Mouse (Mus musculus): ENCODE measurements around the gene Zbtb20. TPM values are rescaled to one million over a fixed set of nuclear protein-coding genes. Genes with fewer than 3 reads are reported as not detected.

Zbtb20 gene
- total RNA-seq, 4 experiments from 2014 or later: 72.5 to 88.1 (median 73.5) TPM

DNA sequence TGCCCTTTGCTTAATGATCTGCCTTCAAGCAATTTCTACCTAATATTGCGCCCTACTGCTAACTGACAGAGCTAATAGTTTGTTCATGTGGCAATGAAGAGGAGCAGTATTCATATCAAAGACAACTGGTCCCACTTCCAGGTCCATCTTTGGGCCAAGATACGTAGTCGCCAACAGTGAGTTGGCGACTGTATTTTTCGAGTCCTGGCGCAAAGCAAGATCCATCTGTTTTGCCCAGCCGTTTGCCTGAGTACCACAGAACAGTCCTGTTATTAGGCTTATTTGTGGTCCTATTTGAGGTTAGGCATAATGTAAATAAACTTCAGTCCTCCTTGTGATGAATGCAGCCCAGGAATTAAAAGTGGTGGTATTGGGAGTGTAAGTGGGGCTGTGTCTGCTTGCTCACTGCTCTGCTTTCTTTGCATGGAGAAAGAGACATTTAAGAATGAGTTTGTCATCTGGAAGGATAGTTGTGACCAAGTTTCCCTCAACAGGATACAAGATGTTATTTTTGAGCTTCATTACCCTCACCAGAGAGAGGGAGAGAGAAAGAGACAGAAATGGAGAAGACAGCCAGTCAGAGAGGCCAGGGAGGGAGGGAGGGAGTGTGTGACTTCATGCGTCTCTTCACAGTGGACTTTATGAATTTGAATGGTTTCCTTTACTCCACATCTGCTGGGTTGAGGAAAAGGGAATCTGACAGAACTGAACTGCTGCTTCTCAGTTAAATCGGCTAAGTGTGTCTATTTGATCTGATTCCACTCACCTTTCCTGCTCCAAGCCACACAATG, 315.6 kb downstream of the Zbtb20 start:
- no peak for DNase-seq (ENCODE audit: low spot score in 2 of 2)

DNA sequence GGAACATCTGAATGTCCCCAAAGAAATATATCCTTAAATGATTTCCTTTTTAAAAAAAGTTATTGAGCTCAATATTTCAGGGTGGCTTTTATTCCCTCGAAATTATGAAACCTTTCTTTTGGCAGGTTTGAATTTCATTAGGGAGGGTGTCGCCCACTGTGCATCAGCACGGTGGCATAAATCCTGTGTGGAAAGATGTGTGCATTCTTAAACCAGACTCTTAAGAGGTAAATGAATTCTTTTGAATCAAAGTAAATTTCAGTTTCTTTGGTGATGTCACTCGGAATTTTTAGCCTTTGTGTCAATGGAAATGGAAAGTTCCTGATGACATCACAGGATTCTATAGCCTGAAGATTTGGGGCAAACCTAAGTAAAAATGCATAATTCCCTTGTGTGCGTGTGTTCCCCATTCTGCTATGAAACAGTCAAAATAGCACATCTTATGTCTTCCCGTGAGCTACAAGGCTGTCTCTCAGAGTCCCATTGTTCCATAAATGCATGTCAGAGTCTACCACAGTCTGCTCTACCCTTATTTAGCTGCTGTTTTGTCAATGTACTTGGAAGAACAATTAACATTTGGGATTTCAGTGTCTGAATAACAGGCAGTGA, 318.1 kb downstream of the Zbtb20 start:
- DNase-seq (ENCODE audit: low spot score in 2 of 2): no peak

DNA sequence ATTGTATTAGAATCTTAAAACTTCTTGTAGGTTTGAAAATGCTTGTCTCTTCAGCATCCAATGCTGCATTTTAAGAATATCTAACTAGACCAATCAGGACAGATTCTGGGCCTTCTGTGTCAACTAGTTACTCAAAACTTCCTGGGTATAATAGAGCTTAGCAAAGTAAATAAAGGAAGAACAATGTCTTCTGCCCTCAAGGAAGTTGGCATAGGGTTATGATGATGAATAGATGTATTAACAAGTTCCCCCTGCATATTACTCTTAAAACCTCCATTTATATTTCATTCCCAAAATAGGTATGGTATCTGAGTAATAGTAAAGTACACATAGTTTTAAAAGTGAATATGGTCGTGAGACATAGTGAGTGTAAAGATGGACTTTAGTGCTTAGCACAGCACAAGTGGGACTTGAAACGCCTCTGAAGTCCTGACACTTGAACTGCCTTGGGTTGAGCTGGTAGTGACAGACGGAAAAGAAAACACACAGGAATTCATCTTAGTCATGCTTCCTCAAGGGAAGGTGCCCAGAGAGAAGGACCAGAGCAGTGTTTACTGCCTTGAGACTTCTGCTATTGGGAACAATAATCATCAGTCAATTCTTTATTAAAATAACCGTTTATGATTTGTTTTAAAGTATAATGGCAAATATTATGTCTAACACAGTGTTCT, 341.8 kb downstream of the Zbtb20 start:
- no peak for DNase-seq (ENCODE audit: low spot score in 2 of 2)

DNA sequence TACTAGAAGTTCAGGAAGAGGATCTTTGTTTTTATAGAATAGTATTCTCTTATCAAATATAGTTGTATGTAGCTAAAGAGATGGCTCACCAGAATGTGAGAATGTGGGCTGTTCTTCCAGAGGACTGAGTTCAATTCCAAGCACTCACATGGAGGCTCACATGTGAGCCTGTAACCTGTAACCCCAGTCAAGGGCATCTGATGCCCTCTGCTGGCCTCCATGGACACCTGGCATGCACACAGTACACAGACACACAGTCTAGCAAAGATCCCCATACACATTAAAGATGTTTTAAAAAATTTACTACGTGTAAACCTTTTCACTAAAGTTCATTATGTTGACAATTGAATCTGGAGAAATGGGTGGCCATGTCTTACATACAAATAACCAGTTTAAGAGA, 343.7 kb downstream of the Zbtb20 start:
- no peak for DNase-seq (ENCODE audit: low spot score in 2 of 2)

DNA sequence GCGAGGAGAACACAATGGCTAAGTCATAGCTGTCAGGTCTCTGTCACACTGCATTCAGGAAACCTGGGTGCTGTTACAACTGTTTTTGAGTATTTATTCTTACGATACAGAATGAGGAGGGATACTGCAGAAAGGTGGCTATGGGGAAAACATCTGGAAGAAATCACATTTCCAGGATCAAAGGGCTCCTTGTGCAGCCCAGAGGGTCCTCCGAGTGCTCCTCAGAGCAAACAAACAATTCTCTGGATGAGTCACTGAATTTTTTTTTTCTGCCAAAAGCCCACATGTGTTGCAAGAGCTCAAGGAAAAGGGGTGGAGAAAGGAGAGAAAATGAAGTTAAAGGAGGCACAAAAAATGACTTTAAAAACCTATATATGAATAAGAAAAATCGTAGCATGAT, 345.6 kb downstream of the Zbtb20 start:
- no peak for DNase-seq (ENCODE audit: low spot score in 2 of 2)

DNA sequence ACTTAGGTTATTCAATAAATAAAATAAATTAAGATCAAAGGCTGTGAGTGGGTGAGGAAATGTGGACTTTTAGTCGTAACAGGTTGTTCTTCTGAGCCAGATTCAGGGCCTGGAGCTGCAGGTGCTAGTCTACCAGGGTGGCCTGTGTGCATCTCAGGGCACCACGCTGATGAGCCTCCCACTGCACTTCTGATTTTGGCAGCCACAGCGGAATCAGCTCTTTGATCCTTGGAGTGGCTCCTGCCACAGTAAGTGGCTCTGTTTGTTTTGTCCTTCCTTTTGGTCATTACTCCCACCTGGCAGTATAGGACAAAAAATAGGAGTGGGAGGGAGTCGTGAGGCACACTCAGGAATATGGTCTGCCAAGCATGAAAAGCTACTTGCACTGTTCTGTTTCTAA, 354.6 kb downstream of the Zbtb20 start:
- no peak for DNase-seq (ENCODE audit: low spot score in 2 of 2)

DNA sequence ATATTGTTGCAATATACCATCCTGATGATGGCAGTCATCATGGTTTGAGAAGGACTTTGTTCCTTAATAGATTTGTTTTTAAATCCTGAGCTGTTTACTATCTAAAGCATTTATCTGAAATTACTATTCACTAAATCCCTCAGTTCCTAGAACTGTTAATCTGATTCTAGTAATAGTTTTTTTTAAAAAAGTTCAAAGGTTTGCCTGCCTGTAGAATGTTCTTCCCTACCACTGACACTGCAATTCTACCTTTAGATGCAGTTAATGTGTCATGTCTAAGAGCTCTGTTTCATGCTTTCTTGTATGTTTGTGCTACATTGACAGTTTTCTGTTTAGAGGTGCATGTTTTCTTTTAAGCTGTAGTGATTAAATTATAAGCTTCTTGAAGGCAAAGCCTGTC, 358.6 kb downstream of the Zbtb20 start:
- DNase-seq (ENCODE audit: low spot score in 2 of 2): no peak

DNA sequence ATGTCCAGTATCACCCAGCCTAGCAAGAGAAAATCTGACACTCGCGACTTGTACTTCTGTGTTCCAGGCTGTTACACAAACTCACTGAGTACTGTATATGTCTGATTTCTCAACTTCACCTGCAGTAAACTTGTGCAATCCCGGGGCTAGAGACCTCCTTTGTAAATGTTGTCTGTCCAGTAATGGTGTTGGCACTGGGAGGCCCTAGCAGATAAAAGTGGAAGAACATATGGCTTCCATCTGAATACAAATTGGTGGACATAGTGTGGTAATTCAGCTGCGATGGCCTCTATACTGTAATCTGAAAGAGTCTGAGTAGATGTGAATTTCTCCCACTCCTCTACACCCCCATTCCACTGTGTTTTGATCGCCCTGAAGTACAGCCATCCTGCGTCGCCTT, 359.6 kb downstream of the Zbtb20 start:
- DNase-seq (ENCODE audit: low spot score in 2 of 2): no peak

DNA sequence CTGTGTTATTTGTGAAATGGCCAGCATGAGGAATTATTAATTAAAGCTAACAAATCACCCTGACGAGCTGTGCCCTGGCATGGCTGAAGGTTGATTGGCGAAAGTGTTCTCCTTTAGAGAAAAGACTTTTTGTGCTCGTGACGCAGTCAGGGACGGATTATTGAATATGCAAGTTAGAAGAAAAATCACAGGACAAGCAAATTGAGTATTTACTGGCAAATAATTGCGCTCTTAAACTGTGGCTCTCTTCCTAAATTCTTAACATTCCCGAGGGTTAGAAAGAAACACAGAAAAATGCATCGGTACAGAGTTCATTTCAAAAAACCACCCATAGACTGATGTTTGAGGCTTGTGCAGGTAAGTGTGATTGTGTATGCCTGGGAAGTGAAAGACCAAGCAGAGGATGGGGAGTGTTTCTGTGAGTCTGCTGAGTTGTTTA, 360.1 kb downstream of the Zbtb20 start:
- no peak for DNase-seq (ENCODE audit: low spot score in 2 of 2)

DNA sequence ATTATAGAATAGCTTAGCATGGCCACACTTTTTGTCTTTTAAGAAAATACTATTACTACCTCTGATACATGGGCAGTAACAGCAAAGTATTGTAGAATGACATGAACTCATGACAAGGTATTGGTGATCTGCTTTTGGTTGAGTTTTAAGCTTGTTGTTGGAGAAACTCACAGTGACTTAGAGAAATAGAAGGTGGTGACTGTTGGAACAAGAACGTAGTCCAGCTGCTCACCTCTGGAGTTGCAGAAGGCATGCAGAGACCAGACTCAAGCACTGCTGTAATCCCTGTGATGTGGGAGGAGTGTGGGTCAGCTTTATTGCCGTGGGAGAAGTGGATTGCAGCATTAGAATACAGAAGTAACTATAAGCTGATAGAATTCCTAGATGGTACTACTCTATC, 361.9 kb downstream of the Zbtb20 start:
- DNase-seq (ENCODE audit: low spot score in 2 of 2): no peak

DNA sequence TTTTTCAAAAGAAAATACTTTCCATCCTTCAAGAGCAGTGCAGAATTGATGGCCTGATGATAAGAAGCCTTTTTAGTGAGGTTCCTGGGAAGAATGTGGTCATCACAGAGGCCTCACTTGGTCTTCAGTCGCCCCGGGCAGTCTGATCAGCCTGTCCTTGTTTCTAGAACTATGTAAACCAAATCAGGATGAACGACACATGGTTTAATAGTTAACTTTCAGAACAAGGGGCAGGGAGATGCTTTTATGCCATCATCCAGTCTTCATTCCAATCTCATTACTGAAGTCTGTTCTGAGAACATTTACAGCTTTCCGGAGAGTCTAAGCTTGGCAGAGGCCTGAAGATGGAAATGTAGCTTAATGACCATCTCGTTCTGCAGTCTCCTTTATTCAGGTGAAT, 371.3 kb downstream of the Zbtb20 start:
- DNase-seq (ENCODE audit: low spot score in 2 of 2): no peak

DNA sequence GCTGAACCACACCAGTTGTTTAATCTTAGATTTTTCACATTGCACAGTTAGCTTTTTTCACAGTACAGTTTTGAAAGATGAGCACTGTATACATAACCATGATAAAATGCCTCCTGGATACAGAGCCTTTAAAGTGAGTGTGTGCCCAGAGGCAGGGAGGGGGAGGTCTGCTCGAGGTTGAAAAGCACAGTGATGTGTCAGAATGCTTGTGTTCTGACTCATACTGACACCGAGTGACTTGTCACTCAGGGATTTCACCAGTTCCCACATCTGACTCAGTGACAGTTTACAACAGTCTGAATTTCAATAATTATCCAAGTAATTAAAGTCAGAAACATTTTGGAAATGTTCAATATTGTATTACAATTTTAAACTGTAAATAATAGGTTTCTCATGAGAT, 377.4 kb downstream of the Zbtb20 start:
- no peak for DNase-seq (ENCODE audit: low spot score in 2 of 2)

DNA sequence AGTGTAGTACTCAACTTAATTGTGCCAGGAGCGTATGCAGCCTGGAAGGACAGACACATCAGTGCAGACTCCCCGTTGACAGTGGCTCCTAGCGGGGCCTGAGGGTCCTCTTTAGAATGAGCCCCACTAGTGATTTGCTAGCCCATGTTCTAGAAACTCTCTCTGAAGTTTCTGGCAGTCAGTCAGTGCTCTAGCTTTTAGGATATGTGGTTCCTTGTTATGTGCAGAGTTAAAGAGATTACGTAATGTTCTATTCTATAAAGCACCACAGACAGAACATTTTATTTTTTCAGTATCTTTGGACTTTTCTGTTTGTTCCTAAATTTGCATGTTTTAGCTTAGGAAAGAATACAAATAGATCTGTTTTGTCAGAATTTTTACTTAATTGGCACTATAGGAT, 378.1 kb downstream of the Zbtb20 start:
- DNase-seq (ENCODE audit: low spot score in 2 of 2): no peak

DNA sequence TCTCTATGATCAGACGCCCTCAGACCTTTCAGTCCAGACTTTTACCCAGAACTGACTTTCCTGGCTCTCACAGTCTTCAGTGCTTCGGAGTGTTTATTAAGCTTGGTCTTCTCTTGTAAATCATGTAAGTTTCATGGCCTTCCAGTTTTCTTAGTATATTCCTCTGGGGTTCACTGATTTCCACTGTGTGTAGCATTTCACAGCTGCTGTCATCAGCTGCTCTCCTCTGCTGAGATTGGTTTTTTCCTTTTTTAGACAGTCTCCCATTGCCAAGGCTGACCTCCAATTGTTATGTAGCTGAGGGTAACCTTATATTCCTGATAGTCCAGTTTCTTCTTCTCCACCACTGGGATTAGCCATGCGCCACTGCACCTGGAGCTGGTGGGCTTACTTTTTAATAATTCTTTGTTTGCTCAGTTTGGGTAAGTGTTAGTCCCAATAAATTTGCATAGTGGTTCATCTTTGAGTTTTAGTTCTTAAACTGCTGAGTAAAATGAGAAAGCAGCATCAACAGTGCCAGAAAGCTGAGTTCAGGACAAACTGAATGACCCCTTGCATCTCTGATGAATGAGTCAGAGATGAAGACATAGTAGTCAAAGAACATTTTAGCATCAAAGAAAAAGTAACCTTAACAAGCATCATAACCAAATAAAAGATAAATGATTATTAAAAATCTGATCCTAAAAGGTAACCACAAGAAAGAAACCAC, 380.7 kb downstream of the Zbtb20 start:
- no peak for DNase-seq (ENCODE audit: low spot score in 2 of 2)

DNA sequence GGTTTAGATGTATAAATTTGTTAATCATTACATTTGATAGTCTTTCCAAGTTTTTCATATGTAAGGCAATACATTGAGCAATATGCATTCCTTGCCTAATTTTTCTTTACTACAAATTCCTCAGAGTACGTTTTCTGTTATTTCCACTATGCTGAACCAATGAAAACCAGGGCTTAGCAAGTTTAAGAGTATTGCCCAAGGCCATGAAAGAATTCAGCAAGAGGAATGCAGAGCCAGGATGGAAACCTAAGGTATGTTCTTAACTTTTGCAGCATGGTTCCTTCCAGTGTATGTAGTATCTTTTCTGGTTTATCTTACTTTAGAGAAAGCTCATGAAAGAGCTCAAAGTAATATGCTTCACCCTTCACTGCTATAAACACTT, 381.2 kb downstream of the Zbtb20 start:
- DNase-seq (ENCODE audit: low spot score in 2 of 2): no peak

DNA sequence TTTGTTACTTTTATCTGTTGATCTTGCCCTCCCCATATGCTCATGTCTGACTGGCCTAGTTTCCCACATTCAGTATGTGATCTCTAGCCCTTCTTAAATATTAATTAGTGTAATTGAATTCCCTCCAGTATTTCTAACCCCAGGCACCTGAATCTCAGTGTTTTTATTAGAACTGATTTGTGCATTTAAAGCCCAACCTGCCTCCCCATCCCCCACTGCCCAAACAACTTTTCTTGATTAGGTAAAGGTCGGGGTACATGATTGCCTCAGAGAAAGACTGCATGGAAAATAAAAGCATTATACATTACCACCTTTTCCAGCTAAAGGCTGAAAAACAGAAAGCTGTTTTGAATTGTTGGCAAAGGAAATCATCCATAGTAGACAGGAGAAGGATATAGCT, 383.8 kb downstream of the Zbtb20 start:
- no peak for DNase-seq (ENCODE audit: low spot score in 2 of 2)

DNA sequence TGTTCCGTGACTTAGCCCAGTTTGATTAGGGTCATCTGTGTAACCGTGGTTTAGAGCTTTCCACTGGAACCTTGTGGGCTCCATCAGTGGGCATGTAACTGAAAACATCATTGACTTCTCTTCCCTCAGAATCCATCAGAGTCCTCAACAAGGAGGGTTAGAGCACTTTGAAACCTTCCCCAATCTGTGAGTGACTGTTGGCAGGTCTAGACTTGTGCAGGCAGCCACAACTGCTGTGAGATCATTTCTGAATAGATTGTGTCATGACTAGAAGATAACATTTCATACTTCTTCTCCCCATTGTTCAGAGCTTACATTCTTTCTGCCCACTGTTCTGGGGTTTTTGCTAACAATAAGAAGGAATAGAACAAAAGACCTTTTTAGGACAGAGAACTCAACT, 385.2 kb downstream of the Zbtb20 start:
- no peak for DNase-seq (ENCODE audit: low spot score in 2 of 2)

DNA sequence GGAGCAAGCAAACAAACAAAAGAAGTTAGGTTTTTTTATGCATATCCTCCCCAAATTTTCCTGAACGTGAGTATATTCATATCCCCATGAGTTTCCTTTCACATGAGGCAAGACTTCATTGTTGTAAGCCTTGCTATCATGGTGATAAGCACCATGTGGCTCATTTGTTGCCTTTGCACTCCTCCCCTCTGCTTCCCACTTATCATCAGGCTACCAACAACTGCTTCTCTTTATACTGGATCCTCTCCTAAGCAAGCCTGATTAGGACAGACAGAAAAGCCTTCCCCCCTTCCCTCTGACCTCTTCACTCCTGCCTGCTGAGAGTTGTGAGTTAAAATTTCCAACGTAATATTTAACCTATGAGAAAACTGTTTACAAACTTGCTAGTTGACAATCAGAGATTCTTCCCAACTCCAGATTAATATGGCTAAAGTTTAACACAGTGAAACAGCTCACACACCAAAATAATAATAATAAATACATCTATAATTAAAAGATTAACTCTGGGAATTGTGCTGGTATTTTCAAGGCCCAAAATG, 398.4 kb downstream of the Zbtb20 start:
- DNase-seq (ENCODE audit: low spot score in 2 of 2): no peak

DNA sequence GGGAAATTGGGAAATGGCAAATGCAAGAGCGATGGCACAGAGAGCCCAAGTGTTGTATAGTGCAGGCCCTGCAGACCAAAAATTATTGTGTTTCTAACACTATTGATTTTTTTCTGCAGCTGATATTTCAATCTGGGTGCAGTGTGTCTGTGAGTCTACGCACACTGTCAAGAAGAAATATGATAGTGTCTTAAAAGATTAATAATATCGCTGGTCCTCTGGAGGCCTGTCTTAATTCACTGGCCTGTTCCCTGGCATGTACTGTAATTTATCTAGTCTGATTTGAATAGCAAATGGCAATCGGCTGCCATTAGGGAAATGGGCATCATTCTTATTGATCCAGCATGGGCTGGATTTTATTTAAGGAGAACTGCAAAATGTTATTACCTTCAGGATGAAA, 401.1 kb downstream of the Zbtb20 start:
- DNase-seq (ENCODE audit: low spot score in 2 of 2): no peak

DNA sequence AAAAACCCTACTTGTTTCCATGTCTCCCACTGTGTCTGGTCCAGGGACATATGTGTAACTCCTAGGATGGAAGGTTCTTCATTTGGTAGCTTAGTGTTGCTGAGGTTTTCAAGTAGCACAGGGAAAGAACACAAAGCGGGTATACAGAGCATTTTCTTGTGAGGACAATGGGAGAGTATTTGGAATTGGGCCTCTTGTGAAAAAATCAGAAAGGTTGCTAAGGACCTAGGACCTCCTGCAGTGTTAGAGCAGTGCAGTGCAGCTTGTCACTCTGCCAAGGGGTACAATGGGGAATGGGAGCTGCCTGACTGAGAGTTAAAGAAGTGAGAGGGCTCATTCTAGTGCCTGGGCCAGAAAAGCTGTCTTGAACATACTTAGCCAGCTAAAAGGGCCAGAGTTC, 410.6 kb downstream of the Zbtb20 start:
- DNase-seq (ENCODE audit: low spot score in 2 of 2): peak in 1 of 2 experiments; percentile 19

DNA sequence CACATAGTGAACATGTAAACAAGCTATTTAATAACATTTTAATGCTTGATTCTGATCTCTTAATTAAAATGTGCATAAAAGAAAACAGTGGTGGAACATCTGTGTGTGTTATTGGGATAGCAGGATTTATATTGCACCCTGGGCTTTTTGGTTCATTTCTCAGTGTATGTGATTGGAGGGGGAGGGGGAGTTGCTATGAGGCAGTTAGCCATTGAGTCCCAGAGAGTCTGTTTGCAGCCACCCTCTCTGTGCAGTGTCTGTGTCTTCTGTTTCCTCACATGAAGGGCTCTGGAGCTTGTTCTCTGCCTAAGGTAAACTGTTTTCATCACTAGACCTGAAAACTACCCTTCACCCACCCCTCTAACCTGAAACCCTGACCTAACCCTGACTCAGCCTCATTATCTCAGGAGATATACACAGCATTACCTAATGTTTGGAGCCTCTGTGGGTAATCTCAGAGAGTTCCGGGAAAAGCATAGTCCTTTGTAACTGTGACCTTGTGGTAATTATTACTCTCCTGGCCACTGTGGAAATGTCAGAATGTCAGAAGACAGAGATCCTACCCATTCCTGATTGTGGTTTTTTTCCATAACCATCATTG, 411.2 kb downstream of the Zbtb20 start:
- DNase-seq (ENCODE audit: low spot score in 2 of 2): no peak
